Mouse (Mus musculus) layer of hippocampus, adult 9-11 months (tissue): ENCODE data around the gene Bcl2l13.

Source experiments
- DNase-seq: peaks from one replicate; pipeline ENCODE4 v3.0.0; 2022

Bcl2l13 gene

DNA sequence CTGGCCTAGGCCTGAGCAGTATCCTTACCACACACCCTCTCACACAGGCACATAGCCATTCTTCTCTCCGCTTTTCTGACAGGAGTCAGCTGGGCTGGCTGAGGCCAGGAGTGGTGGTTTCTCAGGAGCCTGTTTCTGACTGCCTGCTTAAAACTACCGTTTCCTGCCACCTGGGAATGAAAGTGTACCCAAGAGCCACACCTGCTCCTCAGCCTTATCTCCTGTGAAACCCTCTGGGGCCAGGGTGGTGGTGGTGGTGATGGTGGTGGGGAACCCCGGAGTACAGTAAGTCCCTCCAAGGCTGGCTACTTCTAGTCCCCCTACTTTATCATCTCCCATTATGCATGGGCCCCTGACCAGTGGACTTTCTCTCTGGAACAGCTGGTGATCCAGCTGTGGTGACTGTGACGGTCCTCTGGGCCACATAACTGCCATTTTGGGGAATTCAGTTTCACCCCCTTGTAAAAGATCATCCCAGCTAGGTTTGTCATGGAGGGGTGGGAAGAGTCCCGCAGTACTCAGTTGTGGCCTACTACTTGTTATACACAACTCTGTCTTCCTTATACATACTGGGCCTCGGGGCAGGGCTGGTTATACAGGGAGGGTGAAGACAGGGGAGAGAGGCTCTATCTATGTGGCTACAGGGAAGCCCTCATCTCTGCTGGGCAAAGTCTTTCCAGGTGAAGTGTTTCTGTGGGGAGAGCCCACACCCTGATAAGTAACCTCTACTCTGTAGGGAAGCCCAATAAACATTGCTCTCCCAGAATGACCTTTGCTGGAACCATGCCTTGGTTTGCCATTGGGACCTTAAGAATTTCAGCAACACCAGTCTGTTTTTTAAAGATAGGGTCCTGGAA, 94.7 kb downstream of the Bcl2l13 start:
- DNase-seq = no peak

DNA sequence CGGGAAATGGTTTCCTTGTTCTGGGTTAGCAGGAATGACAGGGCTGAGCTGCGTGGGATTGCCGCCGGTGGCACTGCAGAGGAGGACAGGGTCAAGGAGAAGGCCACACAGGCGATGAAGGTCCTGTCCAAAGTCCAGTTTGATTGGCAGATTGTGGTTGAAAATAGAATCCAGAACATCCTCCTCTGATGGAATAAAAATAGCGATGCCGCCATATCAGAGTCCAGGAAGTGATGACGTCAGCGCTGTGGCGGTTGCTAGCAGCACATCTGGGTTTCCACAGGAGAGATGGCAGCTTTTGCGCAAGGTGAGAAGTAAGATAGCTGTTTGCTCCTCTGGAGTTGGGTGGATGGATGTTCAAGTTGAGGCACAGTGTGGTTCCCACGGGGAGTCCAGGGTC, 96.6 kb downstream of the Bcl2l13 start:
- no peak for DNase-seq

DNA sequence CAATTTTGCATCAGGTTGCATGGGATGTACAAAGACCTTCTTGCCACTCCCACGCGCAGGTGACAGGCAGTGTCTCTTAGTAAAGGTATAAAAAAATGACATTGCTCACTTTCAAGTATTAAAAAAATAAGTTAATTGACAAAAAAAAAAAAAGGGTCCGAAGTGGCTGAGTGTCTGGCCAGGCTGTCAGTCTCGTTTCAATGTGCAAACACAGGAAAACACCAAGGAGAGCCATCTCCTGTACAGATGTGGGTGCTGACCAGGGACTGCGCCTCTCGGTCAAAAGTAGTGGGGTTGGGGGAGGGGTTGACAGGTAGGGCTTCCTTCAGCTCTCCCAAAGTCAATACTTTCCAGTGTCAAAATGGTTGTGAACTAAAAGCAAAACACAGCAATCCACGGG, 97.7 kb downstream of the Bcl2l13 start:
- no peak for DNase-seq

DNA sequence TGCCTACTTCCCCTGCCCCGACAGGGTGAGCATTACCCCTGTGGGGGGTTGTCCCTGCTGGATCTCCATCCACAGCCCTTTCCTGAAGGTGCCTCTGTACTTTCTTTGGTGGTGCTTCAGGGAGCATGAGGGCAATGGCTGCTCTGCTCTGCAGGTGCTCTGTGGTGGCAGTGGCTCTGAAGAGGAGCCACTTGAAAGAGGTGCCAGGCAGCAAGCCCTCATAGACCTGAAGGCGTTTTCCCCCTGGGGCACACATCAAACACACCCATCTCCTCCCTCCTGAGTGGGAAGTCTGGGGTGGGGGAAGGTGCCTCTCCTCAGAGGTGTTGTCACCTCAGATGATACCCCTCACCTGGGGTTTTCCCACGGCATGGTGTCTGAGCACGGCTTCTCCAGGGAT, 98.2 kb downstream of the Bcl2l13 start:
- no peak for DNase-seq

DNA sequence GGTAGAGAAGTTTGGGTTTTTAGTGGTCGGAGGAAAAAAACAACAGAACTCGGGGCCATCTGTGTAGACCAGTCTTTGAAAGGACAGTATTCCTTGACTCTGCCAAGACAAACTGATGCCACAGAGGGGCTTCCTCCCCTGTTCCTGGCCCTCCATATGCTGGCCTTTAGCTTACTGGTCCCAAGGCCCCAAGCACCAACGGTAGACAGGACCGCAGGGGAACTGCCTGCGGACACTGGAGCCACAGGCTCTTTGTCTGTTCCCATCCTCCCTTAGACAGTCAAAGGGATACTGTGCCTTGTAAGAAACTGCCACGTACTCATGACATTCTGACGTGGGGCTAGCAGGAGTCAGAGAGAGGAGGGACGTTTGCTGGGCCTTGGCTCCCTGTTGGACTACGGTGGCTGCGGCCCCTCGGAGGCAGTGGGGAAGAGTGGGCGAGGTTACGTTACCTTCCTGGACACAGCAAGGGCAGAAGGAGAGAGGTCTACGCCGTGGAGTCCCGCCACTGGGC, 101.1 kb downstream of the Bcl2l13 start:
- no peak for DNase-seq

DNA sequence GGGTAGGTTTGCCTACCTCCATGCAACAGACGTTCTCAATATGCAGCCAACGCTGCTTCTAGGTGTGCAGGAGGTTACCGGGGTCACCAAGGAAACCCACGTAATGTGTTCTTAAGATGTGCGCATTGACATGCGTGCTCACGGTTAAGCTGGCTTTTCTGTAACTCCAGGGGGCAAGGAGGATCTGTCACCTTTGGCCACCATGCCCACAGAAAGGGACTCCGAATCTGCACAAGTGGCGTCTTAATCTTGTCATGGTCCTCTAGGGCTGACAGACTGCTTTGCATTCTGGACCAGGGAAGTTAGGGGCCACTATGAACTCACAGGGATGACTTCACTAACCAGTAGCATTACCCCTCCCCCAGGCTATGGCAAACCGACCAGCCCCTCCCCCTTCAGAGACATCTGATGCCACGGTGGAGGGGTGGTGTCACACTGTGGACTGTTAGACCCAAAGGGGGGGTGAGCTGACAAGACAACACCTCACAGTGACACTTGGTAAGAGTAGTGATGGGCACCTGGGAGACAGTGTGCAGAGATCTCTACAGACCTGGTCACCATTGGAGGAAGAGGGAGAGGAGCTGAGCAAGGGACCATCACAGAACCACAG, 102.1 kb downstream of the Bcl2l13 start:
- no peak for DNase-seq

DNA sequence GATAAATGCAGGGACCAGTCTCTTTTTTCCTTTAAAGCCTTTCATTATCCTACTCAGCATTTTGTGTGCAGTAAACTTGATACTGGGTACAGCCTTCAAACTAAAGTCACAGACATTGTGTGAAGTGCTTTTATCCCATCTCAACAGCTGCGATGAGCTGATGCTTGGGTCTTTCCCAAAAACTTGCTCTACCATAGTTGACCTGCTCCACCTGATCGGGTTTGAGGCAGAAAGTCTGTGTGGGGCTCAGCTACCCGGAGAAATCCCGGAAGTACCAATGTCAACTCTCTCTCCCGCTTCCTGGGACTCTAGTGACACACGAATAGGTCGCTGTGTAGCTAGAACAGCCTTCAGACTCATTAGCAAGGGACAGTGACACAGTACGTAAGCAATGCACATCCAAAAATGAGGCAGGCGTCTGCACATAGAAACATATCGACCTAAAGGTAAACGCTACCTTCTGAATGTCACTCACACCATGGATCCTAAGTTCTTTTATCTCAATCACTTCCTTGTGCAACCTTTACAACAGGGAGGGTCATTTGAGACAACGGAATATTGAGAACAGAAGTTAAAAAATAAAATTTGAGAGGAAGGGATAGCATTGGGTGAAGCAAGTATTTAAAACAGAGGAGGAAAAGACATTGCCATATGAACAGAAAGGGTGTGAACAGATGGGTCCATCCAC, 102.9 kb downstream of the Bcl2l13 start:
- no peak for DNase-seq

DNA sequence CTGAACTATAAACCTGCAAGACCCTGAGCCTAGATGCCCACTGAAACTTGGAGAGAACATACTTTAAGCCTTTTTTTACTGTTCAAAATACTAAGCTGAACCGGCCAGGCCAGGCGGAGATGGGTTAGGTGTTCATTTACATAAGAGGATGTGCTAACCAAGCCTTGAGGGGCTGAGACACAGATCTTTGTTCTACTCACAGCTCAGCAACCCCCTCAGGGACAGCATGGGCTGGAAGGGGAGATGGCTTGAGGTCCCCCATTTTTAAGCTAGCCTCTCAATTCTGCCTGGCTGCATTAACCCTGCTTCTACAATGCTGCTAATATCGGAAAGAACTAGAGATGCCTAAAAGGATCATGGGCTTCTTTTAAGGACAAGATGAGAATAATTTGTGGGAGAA, 103.8 kb downstream of the Bcl2l13 start:
- DNase-seq = no peak

DNA sequence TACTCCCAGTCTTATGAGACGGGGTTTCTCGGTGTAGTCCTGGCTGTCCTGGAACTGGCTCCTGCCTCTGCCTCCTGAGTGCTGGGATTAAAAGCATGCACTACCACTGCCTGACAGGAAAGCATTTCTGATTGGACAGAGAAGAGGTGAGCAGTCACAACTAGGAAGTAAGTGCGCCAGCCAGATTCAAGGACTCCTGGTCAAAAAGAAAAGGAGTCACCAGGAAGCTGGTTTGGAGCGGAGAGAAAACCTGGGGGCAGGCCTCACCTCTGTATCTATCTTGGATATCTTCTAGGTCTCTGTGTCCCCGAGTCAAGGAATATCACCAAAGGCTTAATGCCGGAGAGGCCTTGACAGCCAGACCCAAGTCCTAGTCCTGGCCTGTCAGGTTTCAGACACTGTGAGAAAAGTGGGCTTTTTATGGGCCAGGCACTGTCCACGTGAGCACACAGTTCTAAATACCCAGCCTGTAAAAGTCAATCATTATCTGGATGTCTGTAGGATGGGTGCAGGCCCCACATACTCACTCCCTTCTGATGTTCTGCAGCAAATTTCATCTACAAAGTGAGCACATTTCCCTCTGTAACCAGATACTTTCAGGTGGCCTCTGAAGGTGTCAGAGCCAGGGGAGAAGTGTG, 104.6 kb downstream of the Bcl2l13 start:
- no peak for DNase-seq

DNA sequence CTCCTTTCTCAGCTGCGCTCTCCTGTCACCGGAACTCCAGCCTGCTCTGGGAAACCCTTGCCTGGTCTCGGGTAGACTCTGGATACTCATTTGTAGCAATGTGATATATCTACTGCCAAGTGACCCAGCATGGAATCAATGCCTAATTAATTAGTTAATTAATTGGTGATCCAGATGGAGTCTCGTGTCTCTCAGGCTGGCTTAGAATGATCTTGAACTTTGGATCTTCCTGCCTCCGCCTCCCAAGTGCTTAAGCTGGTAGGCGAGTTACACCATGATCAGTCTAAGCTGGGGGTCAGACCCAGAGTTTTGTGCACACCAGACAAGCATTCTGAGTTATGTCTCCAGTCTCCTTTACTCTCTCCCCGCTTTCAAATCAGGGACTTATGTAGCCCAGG, 105.1 kb downstream of the Bcl2l13 start:
- no peak for DNase-seq

DNA sequence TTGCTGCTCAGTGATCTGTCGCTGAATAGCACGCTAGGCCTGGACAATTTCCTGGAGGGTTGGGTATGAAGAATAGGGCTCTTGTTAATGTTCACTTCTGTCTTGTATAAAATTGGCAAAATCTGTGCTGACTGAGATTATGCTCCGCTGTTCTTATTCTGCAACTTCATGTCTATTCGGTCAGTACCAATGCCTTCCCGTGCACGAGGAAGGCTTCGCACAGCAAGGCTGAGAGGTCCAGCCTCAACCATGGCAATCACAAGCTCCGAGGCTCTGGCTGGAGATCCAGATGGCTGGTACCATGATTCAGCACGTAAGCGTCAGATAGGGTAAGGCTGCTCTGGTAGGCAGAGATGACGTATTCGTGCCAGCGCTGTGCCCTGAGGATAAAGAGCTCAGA, 105.6 kb downstream of the Bcl2l13 start:
- peak; percentile 55 for DNase-seq
